Mouse (Mus musculus): Measurements from ENCODE around the gene Corin.

GRCm38 (mm10) chr5:72443946-72444345 is 60.3 kb downstream of the Corin start:
- peak; percentile 13; the same call in 1 of the 2 replicates for TF ChIP-seq CTCF (IDR thresholded peaks at IDR 0.05; ENCODE audit: low read depth)
- TF ChIP-seq EP300 (IDR thresholded peaks at IDR 0.05; ENCODE audit: low read depth): no peak

All from heart, postnatal 0 days (tissue).